Mouse (Mus musculus) 416B (cell line): ENCODE measurements around the gene Tor1aip1.

Source experiments
- DNase-seq: peaks from one replicate; pipeline ENCODE4 v3.0.0; 2011; ENCODE audit warnings: low read depth

Gene Tor1aip1

GRCm38 (mm10) chr1:156035930-156036737, at the start of gene Tor1aip1:
Tor1aip1 (minus strand) TSS chr1:156036480.
- DNase-seq = peak; percentile 99

- DNase-seq = peak; percentile 81
These were observed 49.5 kb upstream of the Tor1aip1 start for GRCm38 (mm10) chr1:156085770-156086169.

DNA sequence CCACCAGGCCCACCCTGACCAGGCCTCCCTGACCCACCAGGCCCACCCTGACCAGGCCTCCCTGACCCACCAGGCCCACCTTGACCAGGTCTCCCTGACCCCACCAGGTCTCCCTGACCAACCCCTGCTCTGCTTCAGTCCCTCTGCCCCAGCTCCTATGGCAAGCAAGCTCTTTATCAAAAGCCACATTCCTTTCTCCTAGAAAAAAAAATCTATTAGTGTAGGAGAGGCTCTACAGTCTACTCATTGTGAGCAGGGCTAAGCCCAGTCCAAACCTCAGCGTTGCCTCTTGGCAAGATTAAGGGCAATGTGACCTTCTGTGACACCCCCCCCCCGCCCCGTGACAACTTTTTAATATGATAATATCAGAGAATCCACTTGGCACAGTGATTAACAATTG, 48.3 kb upstream of the Tor1aip1 start:
- no peak for DNase-seq

DNA sequence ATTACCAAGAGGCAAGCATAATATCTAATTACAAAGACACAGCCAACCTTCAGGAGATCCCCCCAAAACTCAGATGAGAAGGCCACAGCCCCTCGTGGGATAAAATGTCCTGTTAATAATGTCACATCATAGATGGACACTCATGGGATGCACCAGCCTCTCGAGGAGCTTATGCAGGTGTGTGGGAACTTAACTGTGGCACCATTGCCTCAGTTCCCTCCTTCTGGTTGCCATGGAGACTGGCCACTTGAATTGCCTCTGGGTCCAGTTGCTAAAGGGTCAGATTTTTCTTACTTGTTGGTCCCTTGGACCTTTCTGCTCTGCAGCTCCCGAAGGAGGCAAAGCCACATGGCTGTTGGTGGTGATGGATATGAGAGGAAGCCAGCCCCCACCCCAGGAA, 41.4 kb upstream of the Tor1aip1 start:
- DNase-seq = no peak

GRCm38 (mm10) chr1:156076474-156076873, 40.2 kb upstream of the Tor1aip1 start:
- no peak for DNase-seq

DNA sequence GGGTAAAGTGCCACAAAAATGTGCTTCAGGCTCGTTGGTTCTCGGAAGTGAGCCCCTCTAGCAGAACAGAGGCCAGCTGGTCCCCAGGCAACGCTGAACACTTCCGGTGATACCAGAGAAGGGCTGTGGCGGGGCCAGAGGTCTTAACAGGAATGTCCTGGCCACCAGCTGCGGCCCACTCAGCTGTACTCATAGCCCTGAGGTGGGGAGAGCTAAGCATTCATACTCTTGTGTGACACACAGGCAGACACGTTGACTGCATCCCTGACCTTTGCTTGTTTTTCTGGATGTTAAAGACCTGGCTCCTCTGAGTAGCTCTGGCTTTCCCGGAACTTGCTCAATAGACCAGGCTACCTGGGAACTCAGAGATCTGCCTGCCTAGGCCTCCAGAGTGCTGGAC, 38.3 kb upstream of the Tor1aip1 start:
- DNase-seq = no peak

- DNase-seq = no peak
These were observed 37.0 kb upstream of the Tor1aip1 start for GRCm38 (mm10) chr1:156073169-156073821.

GRCm38 (mm10) chr1:156070106-156070505, 33.8 kb upstream of the Tor1aip1 start:
- peak; percentile 49 for DNase-seq

DNA sequence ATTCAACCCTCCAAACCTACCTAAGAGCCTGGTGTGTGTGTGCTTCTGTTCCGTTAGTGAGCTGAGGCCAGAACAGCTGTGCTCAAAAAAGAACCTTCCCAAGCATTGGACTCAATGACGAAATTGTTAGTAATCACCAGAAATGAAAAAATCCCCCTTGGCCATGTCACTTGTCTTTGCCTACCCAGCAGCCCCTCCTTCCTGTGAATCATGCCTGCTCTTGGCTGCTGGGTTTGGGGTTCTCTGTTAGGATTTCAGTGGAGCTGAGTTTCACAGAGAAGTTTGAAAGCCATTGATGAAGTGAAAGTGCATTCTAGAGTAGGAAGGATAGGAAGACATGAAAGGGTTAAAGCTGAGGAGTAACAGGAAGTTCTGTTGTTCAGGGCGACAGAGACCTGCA, 29.9 kb upstream of the Tor1aip1 start:
- DNase-seq = peak; percentile 36

- DNase-seq = no peak
These were observed 25.9 kb upstream of the Tor1aip1 start for GRCm38 (mm10) chr1:156062193-156062592.

GRCm38 (mm10) chr1:156058207-156058606, 21.9 kb upstream of the Tor1aip1 start:
- DNase-seq = peak; percentile 20

- DNase-seq = no peak
These were observed 10.4 kb upstream of the Tor1aip1 start for GRCm38 (mm10) chr1:156046688-156047087.

GRCm38 (mm10) chr1:156044211-156044611, 7.9 kb upstream of the Tor1aip1 start:
- peak; percentile 76 for DNase-seq

GRCm38 (mm10) chr1:156043027-156043426, 6.7 kb upstream of the Tor1aip1 start:
- DNase-seq = peak; percentile 82

- no peak for DNase-seq
These were observed 6.2 kb upstream of the Tor1aip1 start for GRCm38 (mm10) chr1:156042481-156042880.

DNA sequence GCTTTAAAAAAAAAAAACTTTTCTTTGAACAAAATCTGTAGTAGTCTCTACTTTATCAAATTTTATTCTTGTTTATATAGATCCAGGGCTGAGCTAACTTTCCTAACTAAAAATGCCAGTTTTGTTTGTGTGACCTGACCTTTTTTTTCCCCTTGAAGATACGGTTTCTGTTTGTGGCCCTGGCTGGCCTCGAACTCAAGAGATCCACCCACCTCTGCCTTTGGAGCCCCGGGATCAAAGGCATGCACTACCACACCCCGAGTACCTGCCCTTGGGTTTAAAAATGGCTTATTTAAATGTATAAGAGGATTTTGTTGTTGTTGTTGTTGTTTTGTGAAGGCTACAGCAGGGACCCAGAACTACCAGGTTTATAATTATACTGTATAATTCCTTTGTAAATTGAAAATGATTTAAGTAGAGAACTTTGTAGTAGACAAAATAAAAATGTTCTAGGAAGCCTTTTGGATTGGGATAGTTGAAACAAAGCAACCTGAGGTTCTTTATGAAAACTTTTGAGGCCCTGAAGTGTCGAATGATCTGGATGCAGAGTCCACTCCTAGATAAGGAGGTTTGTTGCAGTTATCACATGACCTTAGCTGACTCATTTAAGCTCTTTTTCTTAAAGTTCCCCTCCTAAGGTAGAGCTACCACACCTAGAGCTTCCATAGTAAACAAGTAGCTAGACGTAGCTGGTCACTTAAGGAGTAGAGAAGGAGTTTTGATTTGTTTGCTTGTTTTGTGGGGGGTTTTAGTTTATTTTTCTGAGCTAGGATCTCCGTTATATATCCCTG, 5.4 kb upstream of the Tor1aip1 start:
- peak; percentile 57 for DNase-seq

- DNase-seq = peak; percentile 97
These were observed 4.6 kb upstream of the Tor1aip1 start for GRCm38 (mm10) chr1:156040731-156041401.

DNA sequence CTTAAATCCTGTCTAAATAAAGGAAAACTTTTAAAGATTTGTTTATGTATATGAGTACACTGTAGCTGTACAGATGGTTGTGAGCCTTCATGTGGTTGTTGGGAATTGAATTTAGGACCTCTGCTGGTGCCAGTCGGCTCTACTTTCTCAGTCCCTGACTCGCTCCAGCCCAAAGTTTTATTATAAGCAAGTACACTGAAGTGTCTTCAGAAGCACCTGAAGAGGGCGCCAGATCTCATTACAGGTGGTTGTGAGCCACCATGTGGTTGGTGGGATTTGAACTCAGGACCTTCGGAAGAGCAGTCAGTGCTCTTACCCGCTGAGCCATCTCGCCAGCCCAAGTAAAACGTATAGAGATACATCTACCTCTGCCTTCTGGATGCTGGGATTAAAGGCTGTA, 3.7 kb upstream of the Tor1aip1 start:
- peak; percentile 72 for DNase-seq

- DNase-seq = peak; percentile 72
These were observed 884 bp upstream of the Tor1aip1 start for GRCm38 (mm10) chr1:156037144-156037583.

DNA sequence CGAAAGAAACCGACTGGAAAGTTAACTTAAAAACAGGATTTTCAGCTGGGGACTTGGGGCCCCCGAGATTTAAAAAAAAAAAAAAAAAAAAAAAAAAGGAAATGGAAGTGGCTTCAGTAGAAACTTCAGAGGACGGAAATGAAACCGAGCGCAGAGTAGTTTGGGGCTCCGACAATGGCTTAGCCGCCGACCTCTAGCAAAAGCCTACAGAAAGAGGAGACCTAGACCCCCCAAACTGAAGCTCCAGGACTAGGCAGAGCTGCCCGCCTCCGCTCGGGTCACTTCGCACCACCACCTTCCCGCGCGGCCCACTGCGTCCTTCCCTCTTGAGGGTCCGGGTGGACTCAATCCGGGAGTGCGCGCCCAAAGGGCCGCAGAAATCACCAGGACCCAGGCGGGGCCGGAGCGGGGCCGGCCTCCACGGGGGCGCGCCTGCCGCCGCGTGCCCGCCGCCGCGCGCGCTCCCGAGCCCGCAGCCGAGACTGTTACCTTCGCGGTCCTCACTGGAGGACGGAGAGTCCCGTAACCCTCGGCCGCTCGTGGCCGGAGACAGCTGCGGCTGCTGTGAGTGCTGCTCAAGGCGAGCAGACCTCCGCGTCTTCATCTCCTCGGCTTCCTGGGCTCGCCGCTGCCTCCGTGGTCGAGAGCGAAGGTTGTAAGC, 881 bp downstream of the Tor1aip1 start, which contains the start of gene Tor1aip2:
TSS of gene Tor1aip2 (plus strand) at position 135 of the 661 bp plus-strand sequence.
- DNase-seq = peak; percentile 88

GRCm38 (mm10) chr1:156034661-156035060, 1.6 kb downstream of the Tor1aip1 start:
- peak; percentile 17 for DNase-seq
